Mouse (Mus musculus): ENCODE measurements at regions not wholly inside any gene's neighbourhood (a gene's known extent, or its start where the extent isn't known, plus 50 kb on each side); places are given as distances from the start of the nearest gene placed in this dataset.

GRCm38 (mm10) chr7:25981167-25981566 lies 80.1 kb upstream of the Cyp2b13 start:
- intact Hi-C loops (cut with DNase I) = no loop called here

- intact Hi-C loops (cut with DNase I) = loop anchor here (5.0 kb wide), 1 partner anchor 120 kb away; no protein-coding TSS in a partner anchor
Measured at GRCm38 (mm10) chr7:25986981-25987380, 74.3 kb upstream of the Cyp2b13 start.

DNA sequence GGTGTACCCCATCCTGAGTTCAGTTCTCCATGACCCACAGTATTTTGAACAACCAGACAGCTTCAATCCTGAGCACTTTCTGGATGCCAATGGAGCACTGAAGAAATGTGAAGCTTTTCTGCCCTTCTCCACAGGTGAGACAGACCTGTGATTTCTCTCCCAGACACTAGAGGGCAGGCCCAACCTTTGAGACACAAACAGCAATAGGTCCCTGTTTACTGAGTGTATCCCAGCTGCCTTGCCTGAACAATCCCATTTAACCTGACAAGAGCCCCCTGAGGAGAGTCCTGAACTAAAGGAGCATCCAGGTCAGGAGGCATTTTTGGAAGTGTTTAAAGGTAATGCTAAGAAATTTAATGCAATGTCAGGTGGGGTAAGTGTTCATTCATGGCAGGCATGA lies 73.0 kb upstream of the Cyp2b13 start:
- intact Hi-C loops (cut with DNase I) = loop anchor here (5.0 kb wide), 1 partner anchor 119 kb away; no protein-coding TSS in a partner anchor

GRCm38 (mm10) chr7:26005916-26006315 lies 55.4 kb upstream of the Cyp2b13 start:
- intact Hi-C loops (cut with DNase I) = loop anchor here (10.0 kb wide), 1 partner anchor 61 kb away; no protein-coding TSS in a partner anchor

DNA sequence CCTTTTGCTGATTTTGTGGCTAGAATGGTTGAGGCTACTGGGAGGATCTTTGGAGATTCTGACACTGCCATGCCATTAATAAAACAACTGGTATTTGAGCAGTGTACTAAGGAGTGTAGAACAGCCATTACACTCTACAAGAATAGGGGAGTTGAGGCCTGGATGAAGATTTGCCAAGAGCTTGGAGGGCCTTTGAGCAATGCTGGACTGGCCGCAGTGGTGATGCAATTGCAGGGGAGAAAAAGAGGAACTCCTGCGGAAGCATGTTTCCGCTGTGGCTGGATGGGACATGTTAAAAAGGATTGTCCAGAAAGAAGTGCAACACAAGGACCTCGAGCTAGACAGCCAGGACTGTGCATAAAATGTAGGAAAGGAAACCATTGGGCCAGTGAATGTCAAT lies 53.2 kb upstream of the Cyp2b13 start:
- intact Hi-C loops (cut with DNase I) = loop anchor here (10.0 kb wide), 1 partner anchor 63 kb away; no protein-coding TSS in a partner anchor
